Mouse (Mus musculus): ENCODE measurements around the gene Gnai2.

DNA sequence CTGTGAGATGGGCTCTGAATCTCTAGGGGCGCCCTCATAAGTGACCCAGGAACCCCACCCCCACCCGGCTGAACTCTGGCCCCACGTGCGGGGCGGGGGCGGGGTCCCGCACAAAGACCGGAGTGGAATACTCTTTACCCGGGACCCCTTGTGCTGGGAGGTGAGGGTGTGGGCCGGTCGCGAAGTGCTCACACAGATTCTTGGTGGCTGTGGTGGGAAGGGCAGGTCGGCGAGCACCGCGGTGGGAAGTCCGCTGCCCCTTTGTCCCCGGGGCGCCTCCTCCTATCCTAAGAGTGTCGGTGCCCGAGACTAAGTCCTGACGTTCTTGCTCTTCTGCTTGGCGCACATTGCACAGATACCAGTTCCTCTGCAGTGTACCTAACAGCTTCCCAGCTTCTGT lies 65.9 kb downstream of the Gnai2 start:
- TF ChIP-seq CTCF (IDR thresholded peaks at IDR 0.05; ENCODE audit: borderline replicate concordance, insufficient read depth, low read depth, low read length) (no peak), POLR2A (IDR thresholded peaks at IDR 0.05; ENCODE audit: borderline replicate concordance, insufficient read depth, low read length) (no peak)

Measured in cerebellum, adult 2 months (tissue).